Mouse (Mus musculus): ENCODE data around the gene 4933430I17Rik. TPM values are rescaled to one million over a fixed set of nuclear protein-coding genes. Genes with fewer than 3 reads are reported as not detected.
A peak's percentile ranks its signal among the peaks of the same experiment; 100 is the strongest.

4933430I17Rik gene
- polyA plus RNA-seq, 1 experiment = 0.14 TPM

DNA sequence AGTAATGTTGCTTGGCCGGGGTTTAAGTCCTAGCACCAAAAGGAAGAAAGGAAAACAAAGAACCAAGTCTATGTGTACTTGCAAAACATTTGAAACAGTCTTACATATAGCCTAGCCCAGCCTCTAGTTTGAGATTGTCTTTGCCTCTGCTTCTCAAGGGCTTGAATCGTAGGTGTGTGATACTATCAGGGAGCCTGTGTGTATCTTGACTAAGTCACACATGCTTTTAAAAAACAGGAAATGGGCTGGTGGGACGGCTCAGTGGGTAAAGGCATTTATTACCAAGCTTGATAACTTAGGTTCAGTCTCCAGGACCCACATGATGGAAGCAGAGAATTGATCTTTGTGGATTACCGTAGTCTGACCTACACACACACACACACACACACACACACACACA, 36.8 kb downstream of the 4933430I17Rik start:
- WGBS = 60% methylated on average over 4 of the region's 4 CpGs

GRCm38 (mm10) chr4:62566530-62566929, 41.4 kb downstream of the 4933430I17Rik start:
- TF ChIP-seq CTCF (IDR thresholded peaks at IDR 0.05; ENCODE audit: extremely low read depth, insufficient read length, insufficient replicate concordance, low read depth, low read length) = no peak
- TF ChIP-seq POLR2A (IDR thresholded peaks at IDR 0.05; ENCODE audit: low read depth, low read length) = no peak
- H3K36me3 ChIP-seq (ENCODE audit: control insufficient read depth, insufficient read depth, low read length) = no peaks in the 10 kb centered on the region
- WGBS = 38% methylated on average over 4 of the region's 4 CpGs
- no peak overlapping the region for H3K27ac ChIP-seq (ENCODE audit: insufficient read depth, low read depth, low read length)
- no peak overlapping the region for H3K4me3 ChIP-seq (ENCODE audit: low read depth, low read length)
- no peaks in the 10 kb centered on the region for H3K27me3 ChIP-seq (ENCODE audit: control insufficient read depth, insufficient read depth, low read length)
- H3K4me1 ChIP-seq (ENCODE audit: control insufficient read depth, insufficient read depth, insufficient read length, low read length) = peaks cover 5% of the 10 kb centered on the region; the same call in 1 of the 2 replicates

More for the DNA sequence above, 36.8 kb downstream of the 4933430I17Rik start:
- no peak overlapping the region for H3K27ac ChIP-seq (ENCODE audit: insufficient read depth, low read depth, low read length)
- peaks cover 5% of the 10 kb centered on the region; the same call in 1 of the 2 replicates for H3K4me1 ChIP-seq (ENCODE audit: control insufficient read depth, insufficient read depth, insufficient read length, low read length)
- no peaks in the 10 kb centered on the region for H3K36me3 ChIP-seq (ENCODE audit: control insufficient read depth, insufficient read depth, low read length)
- H3K4me3 ChIP-seq (ENCODE audit: low read depth, low read length) = no peak overlapping the region
- TF ChIP-seq POLR2A (IDR thresholded peaks at IDR 0.05; ENCODE audit: low read depth, low read length) (no peak), CTCF (IDR thresholded peaks at IDR 0.05; ENCODE audit: extremely low read depth, insufficient read length, insufficient replicate concordance, low read depth, low read length) (no peak)
- H3K27me3 ChIP-seq (ENCODE audit: control insufficient read depth, insufficient read depth, low read length) = no peaks in the 10 kb centered on the region

- Histone ChIP-seq H3K27me3 (ENCODE audit: control insufficient read depth, insufficient read depth, low read length) (no peaks in the 10 kb centered on the region), H3K4me3 (ENCODE audit: low read depth, low read length) (no peak overlapping the region), H3K27ac (ENCODE audit: insufficient read depth, low read depth, low read length) (no peak overlapping the region), H3K4me1 (ENCODE audit: control insufficient read depth, insufficient read depth, insufficient read length, low read length) (peaks cover 5% of the 10 kb centered on the region; the same call in 1 of the 2 replicates), H3K36me3 (ENCODE audit: control insufficient read depth, insufficient read depth, low read length) (no peaks in the 10 kb centered on the region)
- TF ChIP-seq POLR2A (IDR thresholded peaks at IDR 0.05; ENCODE audit: low read depth, low read length) = no peak
- 84% methylated on average over 6 of the region's 6 CpGs for WGBS
These were observed 42.5 kb downstream of the 4933430I17Rik start for GRCm38 (mm10) chr4:62567696-62568095.

GRCm38 (mm10) chr4:62568359-62568758, 43.2 kb downstream of the 4933430I17Rik start:
- H3K4me3 ChIP-seq (ENCODE audit: low read depth, low read length) = no peak overlapping the region
- no peaks in the 10 kb centered on the region for H3K27me3 ChIP-seq (ENCODE audit: control insufficient read depth, insufficient read depth, low read length)
- TF ChIP-seq CTCF (IDR thresholded peaks at IDR 0.05; ENCODE audit: extremely low read depth, insufficient read length, insufficient replicate concordance, low read depth, low read length) = no peak
- 45% methylated on average over 1 of the region's 1 CpGs for WGBS
- H3K36me3 ChIP-seq (ENCODE audit: control insufficient read depth, insufficient read depth, low read length) = no peaks in the 10 kb centered on the region
- H3K27ac ChIP-seq (ENCODE audit: insufficient read depth, low read depth, low read length) = no peak overlapping the region
- H3K4me1 ChIP-seq (ENCODE audit: control insufficient read depth, insufficient read depth, insufficient read length, low read length) = peaks cover 5% of the 10 kb centered on the region; the same call in 1 of the 2 replicates

- Histone ChIP-seq H3K4me3 (ENCODE audit: low read depth, low read length) (no peak overlapping the region), H3K27me3 (ENCODE audit: control insufficient read depth, insufficient read depth, low read length) (no peaks in the 10 kb centered on the region), H3K27ac (ENCODE audit: insufficient read depth, low read depth, low read length) (no peak overlapping the region), H3K36me3 (ENCODE audit: control insufficient read depth, insufficient read depth, low read length) (no peaks in the 10 kb centered on the region), H3K4me1 (ENCODE audit: control insufficient read depth, insufficient read depth, insufficient read length, low read length) (peaks cover 5% of the 10 kb centered on the region; the same call in 1 of the 2 replicates)
- WGBS = 94% methylated on average over 5 of the region's 5 CpGs
- TF ChIP-seq POLR2A (IDR thresholded peaks at IDR 0.05; ENCODE audit: low read depth, low read length) (no peak), CTCF (IDR thresholded peaks at IDR 0.05; ENCODE audit: extremely low read depth, insufficient read length, insufficient replicate concordance, low read depth, low read length) (no peak)
These were observed 44.4 kb downstream of the 4933430I17Rik start for GRCm38 (mm10) chr4:62569603-62570002.

DNA sequence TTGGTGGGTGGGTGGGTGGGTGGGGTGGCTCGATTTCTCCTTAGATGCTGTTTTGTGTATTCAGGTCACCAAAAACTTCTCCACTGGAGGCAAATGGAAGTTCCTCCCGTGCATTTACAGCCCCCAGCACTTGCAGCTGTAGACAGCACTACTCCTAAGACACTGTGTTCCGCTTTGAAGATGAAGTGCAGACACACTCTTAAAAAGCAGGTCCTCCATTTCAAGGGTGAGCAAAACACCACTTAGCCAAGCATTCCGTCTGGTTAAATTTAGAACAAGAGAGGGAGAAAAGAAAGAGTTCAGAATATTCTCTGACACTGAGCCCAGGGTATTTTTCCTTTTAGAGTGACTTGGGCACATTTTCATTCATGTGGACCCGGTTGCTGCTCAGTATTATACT, 44.9 kb downstream of the 4933430I17Rik start:
- Histone ChIP-seq H3K27me3 (ENCODE audit: control insufficient read depth, insufficient read depth, low read length) (no peaks in the 10 kb centered on the region), H3K4me3 (ENCODE audit: low read depth, low read length) (no peak overlapping the region), H3K36me3 (ENCODE audit: control insufficient read depth, insufficient read depth, low read length) (no peaks in the 10 kb centered on the region), H3K4me1 (ENCODE audit: control insufficient read depth, insufficient read depth, insufficient read length, low read length) (peaks cover 5% of the 10 kb centered on the region; the same call in 1 of the 2 replicates), H3K27ac (ENCODE audit: insufficient read depth, low read depth, low read length) (no peak overlapping the region)
- TF ChIP-seq POLR2A (IDR thresholded peaks at IDR 0.05; ENCODE audit: low read depth, low read length) (no peak), CTCF (IDR thresholded peaks at IDR 0.05; ENCODE audit: extremely low read depth, insufficient read length, insufficient replicate concordance, low read depth, low read length) (no peak)
- WGBS = 76% methylated on average over 5 of the region's 5 CpGs

DNA sequence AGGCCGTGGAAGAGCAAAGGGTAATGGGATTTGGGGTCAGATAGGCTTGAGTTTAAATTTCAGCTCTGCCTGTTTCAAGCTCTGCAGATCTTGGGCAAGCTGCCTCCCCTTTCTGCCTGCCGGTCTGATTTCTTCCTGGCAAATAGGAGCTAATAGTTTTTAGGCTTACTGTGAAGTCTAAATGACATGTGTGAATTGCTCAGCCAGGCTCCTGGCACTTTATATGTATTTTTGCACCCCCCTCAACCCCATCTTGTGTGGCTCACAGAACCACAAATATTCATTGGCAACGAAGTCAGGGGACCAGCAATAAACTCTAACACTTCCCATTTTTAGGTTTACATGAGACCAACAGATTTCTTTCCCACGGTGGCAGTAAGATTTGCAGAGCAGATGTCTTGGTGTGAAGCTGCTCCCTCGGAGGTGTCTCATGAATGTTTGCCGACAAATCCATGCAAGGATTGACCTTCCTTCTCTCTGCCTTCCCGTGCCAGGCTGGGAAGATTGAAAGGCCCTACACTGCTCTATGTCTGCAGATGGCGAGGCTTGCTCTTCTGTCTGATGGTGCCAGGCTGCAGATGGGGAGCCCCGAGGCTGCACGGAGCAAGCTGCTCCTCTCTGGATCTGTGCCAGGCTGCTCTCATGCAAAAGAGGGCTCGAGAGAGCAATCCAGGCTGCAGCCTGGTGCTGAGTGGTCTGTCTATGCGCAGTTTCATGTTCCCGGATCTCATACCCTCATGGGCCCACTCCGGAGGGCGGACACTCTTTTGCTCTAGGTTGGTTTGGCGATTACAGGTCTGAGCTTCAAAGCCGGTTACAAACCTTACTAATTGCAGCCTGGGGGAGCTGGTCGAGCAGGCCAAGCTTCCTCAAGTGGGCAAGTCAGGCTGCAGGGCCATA, 57.4 kb downstream of the 4933430I17Rik start:
- H3K4me3 ChIP-seq (ENCODE audit: low read depth, low read length) = peak overlapping the region; percentile 69
- no peaks in the 10 kb centered on the region for H3K27me3 ChIP-seq (ENCODE audit: control insufficient read depth, insufficient read depth, low read length)
- H3K36me3 ChIP-seq (ENCODE audit: control insufficient read depth, insufficient read depth, low read length) = no peaks in the 10 kb centered on the region
- H3K27ac ChIP-seq (ENCODE audit: insufficient read depth, low read depth, low read length) = no peak overlapping the region
- peaks cover 15% of the 10 kb centered on the region; the same call in 1 of the 2 replicates for H3K4me1 ChIP-seq (ENCODE audit: control insufficient read depth, insufficient read depth, insufficient read length, low read length)
- TF ChIP-seq CTCF (IDR thresholded peaks at IDR 0.05; ENCODE audit: extremely low read depth, insufficient read length, insufficient replicate concordance, low read depth, low read length) (peak; percentile 6; the same call in 1 of the 2 replicates), POLR2A (IDR thresholded peaks at IDR 0.05; ENCODE audit: low read depth, low read length) (no peak)
- WGBS = 16% methylated on average over 18 of the region's 18 CpGs
